Mouse (Mus musculus): ENCODE data around the gene Cc2d1a. TPM values are rescaled to one million over a fixed set of nuclear protein-coding genes. Genes with fewer than 3 reads are reported as not detected.

Cc2d1a gene
- total RNA-seq (2022) = 10 to 100 TPM; 54.1 to 61.7 (median 57.8) TPM

GRCm38 (mm10) chr8:84147769-84148530 lies at the start of gene Cc2d1a, which contains the start of gene 4930432K21Rik:
Gene Cc2d1a (minus strand): TSS chr8:84147936.
Gene 4930432K21Rik (plus strand): TSS chr8:84148025.
- peak; percentile 93 to 95 for DNase-seq (ENCODE audit: low spot score in 2 of 2)

- peak in 1 of 2 experiments; percentile 63 for DNase-seq (ENCODE audit: low spot score in 2 of 2)
Measured at GRCm38 (mm10) chr8:84197141-84197921, 49.6 kb upstream of the Cc2d1a start.

DNA sequence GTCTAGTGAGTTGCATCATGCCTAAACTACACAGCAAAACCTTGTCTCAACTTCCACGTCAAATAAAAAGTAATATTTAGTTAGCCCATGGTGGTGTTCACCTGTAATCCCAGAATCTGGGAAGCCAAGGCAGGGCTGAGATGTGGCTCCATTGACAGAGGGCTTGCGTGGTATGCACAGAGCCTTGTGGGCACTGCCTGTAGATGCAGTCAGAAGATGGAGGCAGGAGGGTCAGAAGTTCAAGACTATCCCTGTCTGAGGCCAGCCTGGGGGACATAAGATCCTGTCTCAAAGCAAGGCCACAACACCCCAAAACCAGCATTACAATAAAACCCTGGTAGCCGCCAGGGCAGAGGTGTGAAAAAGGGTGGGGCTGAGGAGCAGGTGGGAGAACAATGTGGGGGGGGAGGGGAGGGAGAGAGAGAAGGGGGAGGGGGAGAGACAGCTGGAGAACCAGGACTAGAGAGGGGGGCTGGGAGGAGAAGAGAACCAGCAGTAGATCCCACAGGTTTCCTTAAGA lies 46.5 kb upstream of the Cc2d1a start:
- DNase-seq (ENCODE audit: low spot score in 2 of 2) = no peak

GRCm38 (mm10) chr8:84193566-84193965 lies 45.8 kb upstream of the Cc2d1a start:
- DNase-seq (ENCODE audit: low spot score in 2 of 2) = no peak

- DNase-seq (ENCODE audit: low spot score in 2 of 2) = no peak
Measured at GRCm38 (mm10) chr8:84193161-84193560, 45.4 kb upstream of the Cc2d1a start.

- peak in 1 of 2 experiments; percentile 61 for DNase-seq (ENCODE audit: low spot score in 2 of 2)
Measured at GRCm38 (mm10) chr8:84192555-84192954, 44.8 kb upstream of the Cc2d1a start.

DNA sequence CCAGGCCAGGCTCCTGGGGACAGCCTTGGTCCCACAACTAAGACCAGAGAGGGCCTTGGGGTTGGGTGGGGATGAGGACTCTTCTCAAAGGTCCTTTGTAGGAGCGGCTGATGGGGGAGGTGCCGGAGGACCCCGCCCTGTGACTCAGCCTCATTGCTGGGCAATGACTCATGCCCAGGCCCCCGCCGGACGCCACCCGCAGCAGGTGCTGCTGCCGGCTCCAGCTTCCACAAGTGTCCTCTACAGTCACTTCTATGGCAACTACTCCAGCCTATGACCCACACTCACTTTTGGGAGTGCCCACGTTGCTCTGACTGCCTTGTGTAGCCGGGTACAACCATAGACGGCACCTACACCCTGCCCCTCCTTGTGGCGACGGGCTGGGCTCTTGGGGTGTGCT lies 44.3 kb upstream of the Cc2d1a start:
- DNase-seq (ENCODE audit: low spot score in 2 of 2) = no peak

DNA sequence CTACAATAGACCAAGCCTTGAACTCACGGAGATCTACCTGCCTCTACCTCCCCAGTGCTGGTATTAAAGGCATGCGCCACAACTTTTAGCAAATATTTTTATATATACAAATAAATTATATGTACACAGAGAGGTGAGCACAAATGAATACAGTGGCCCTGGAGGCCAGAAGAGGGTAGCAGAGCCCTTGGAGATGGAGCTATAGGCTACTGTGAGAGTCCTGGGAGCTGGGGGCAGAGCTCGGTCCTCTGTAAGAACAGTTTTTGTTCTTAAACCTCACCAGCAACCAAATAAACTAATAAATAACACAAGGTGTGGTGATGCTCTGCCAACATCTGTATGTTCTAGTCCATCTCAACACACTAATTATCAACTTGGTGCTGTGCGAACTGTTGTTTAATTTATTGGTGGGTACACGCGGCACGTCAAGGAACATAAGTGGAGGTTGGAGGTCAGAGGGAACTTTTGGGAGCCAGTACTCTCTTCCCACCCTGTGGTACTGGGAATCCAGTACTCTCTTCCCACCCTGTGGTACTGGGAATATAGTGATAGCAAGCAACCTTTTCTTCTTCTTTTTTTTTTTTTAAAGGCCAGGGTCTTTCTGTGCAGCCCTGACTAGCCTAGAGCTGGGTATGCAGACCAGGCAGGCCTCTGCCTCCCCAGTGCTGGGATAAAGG lies 42.6 kb upstream of the Cc2d1a start:
- no peak for DNase-seq (ENCODE audit: low spot score in 2 of 2)

- no peak for DNase-seq (ENCODE audit: low spot score in 2 of 2)
Measured at GRCm38 (mm10) chr8:84189603-84190002, 41.9 kb upstream of the Cc2d1a start.

DNA sequence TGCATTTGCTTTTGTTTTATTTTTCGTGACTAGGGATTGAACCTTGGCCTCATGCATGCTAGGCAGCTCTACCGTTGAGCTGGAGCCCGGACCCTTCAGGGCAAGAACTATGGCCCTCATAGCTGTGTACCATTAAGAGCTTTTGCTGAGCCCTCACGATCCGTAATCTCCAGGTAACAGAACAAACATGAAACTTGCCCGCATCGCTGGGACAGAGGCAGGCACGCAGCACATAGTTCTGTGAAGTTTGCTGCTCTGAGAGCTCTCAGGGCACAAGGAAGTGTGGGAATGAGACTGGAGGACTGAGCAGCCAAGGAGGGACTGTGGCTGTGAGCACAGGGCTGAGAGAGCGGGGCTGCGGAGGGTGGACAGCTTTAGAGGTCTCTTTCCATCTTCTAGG lies 40.9 kb upstream of the Cc2d1a start:
- DNase-seq (ENCODE audit: low spot score in 2 of 2) = no peak

DNA sequence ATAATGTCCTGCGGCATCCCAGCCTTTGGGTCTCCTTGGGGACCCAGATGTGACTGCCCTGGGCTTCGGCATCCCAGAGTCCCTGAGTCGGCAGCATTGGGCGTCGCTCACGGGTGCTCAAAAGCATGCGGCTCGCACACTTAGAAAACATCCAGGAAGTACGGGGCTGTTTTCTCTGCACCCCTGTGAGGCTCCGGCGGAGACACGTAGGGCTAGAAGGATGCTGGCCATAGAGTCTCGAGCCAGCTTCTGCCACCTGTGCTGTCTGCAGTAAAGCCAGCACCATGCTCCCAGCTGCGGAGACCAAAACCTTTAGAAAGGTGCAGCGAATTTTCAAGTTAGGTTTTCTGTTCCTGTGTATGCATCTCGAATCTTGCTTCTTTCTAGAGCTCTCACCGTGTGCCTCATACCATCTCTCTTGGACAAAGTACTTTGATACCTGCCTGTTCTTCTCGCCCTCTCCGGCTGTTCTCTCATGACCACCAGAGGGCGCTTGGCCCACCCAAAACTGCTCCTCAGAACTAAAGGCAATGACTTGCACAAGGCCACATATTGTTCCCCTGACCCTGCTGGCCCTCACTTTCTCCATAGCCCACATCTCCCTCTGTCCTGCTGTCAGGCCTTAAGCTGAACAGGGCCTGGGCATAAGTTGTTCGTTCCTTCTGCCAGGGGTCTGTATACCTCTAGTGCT lies 39.5 kb upstream of the Cc2d1a start:
- DNase-seq (ENCODE audit: low spot score in 2 of 2) = no peak

DNA sequence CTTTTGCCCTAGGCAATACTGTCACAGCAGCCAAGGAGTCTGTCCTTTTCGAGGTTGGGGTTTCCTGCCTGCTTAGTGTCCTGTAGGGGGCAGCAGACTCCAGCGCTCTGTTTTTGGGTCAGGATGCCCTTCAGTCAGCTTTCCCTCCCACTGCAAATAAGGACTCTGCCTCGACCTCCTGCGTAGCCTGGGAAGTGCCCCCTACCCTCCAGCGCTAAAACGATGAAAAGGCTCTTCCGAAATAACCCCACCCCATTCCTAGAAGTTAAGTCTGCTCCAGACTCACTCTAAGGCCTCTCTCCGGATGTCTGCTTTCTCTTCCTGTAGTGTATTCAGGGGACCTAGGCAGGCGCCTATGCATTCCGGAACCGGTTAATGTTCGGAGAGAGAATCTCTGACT lies 38.8 kb upstream of the Cc2d1a start:
- DNase-seq (ENCODE audit: low spot score in 2 of 2) = peak in 1 of 2 experiments; percentile 81

DNA sequence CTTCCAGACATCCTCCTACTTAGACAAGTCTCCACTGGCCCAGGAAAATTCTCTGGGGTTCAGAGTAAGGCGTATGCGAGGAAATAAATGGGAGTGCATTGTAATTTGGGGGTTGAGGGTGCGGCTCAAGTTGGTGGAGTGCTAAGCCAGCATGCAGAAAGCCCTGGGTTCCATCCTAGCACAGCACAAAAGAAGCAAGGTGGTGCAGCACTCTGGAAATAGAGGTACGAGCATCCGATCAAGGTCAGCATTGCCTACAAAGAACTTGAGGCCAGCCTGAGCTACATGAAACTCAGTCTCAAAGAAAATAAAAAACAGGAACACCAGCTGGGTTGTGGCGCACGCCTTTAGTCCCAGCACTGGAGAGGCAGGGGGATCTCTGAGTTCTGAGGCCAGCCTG lies 37.4 kb upstream of the Cc2d1a start, which contains the start of gene Nanos3:
Nanos3 (minus strand) TSS at position 101 of the 400 bp plus-strand sequence.
- no peak for DNase-seq (ENCODE audit: low spot score in 2 of 2)

- DNase-seq (ENCODE audit: low spot score in 2 of 2) = no peak
Measured at GRCm38 (mm10) chr8:84184085-84185043, 36.6 kb upstream of the Cc2d1a start.

DNA sequence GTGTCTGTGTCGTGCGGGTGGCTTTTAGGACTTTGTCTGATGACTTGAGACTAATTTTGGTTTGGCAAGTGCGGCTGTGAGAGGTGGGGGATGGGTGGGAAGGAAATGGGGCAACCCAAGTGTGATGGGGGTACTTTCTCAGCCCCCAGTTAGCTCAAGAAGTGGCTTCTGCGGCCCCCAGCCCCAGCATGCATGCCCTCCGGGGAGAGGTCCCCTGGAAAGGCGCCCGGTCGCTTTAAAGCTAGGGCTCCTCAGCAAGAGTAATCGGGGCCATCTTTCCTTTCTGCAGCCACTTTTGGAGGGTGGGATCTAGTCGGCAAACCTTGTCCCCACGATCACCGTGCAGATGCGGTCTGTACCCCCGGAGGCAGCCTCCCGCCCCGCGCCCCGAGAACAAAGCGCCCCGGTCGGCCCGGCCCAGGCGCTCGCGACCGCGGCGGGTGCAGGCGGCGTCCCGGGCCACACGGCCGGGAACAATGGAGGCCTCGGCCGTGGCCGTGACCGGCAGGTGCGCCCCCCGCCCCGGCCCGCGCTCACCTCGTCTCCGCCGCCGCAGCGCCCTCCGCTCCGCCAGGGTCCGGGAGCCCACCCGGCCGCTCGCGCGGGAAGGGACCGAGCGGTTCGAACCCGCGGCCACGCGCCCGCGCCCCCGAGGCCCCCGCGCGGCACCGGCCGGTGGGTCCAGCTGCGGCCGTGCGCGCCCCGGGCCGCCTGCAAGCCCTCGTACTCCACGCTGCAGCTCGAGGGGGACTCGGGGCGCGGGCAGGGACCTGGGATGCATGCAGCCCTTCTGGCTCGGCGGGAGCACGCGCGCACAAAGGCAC lies 35.7 kb upstream of the Cc2d1a start:
- no peak for DNase-seq (ENCODE audit: low spot score in 2 of 2)

DNA sequence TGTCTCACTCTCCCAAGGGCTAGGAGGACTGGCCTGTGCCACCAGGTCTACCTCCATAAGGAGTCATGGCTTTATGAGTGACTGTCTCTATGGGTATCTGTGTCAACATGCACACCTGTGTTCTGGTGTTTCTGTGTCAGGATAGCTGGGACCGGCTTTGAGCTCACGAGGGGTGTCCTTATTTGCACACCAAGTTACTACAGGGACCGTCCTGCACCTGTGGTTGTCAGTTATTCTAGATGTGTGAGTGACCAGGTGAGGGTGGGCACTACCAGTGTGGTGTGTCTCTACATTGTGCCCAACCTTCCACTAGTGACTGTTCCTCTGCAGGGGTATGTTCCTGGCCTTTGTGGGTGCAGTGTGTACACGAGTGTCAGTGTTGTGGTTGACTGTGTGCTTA lies 35.1 kb upstream of the Cc2d1a start:
- no peak for DNase-seq (ENCODE audit: low spot score in 2 of 2)

- DNase-seq (ENCODE audit: low spot score in 2 of 2) = no peak
Measured at GRCm38 (mm10) chr8:84180530-84181190, 32.9 kb upstream of the Cc2d1a start.

DNA sequence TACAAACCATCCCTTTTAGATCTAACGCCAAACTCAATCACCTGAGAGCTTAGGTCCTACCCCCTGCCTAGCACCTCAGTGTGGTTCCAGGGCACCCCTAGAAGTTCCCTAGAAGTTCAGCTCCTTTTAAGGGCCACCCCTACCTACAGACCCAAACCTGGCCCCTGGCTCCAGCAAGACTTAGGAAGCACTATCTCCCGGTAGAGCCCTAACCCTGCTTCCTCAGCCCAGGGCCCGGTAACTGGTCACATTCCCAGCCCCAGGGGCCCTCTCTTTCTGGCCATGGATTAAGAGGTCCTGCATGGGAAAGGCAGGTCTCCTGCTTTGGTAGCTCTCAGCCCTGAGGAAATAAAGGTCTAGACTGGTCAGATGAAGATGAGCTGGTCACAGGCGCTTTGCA lies 32.2 kb upstream of the Cc2d1a start:
- DNase-seq (ENCODE audit: low spot score in 2 of 2) = no peak
